Mouse (Mus musculus) spleen, adult 2 months (tissue): Measurements from ENCODE around the gene Spag16. TPM values are rescaled to one million over a fixed set of nuclear protein-coding genes. Genes with fewer than 3 reads are reported as not detected.
"Not testable (repeated sequence)": the region's sequence is repeated elsewhere in the genome, so short reads cannot be mapped to it uniquely, and the experiment has no call there.

Source experiments
- DNase-seq, 2 experiments: peaks; one replicate each; pipeline versions ENCODE4 v3.0.0 to v3.0.0-alpha.2; 2012 to 2021; ENCODE audit warnings: low spot score in 2 of 2, low read depth in 1 of 2
- H3K27ac ChIP-seq: fragments of 200-500 bp; 2 replicates; pipeline ENCODE4 v1.5.1; 2012; ENCODE audit warnings: low read length, inconsistent platforms; ENCODE audit not compliant: insufficient read depth
- H3K27me3 ChIP-seq: fragments of 200-500 bp; 2 replicates; pipeline ENCODE4 v1.6.1; 2012; ENCODE audit warnings: mild to moderate bottlenecking, moderate library complexity, low read length, inconsistent platforms; ENCODE audit not compliant: control insufficient read depth, insufficient read depth
- H3K36me3 ChIP-seq: fragments of 200-500 bp; 2 replicates; pipeline ENCODE4 v1.6.1; 2012; ENCODE audit warnings: mild to moderate bottlenecking, low read length, inconsistent platforms; ENCODE audit not compliant: control insufficient read depth, insufficient read depth
- H3K4me1 ChIP-seq: fragments of 200-500 bp; 2 replicates; pipeline ENCODE4 v1.6.1; 2011; ENCODE audit warnings: inconsistent platforms; ENCODE audit not compliant: control insufficient read depth, insufficient read depth, insufficient read length
- H3K4me3 ChIP-seq: fragments of 200-500 bp; 2 replicates; pipeline ENCODE4 v1.5.1; 2011; ENCODE audit warnings: mild to moderate bottlenecking, inconsistent platforms; ENCODE audit not compliant: insufficient read depth, insufficient read length; ENCODE audit errors: extremely low read depth
- CTCF ChIP-seq: fragments of 200-500 bp; IDR thresholded peaks from 2 replicates; pipeline ENCODE4 v1.5.1; 2011; ENCODE audit warnings: mild to moderate bottlenecking, inconsistent platforms; ENCODE audit not compliant: insufficient read depth, insufficient read length, insufficient replicate concordance; ENCODE audit errors: extremely low read depth
- POLR2A ChIP-seq: fragments of 200-500 bp; IDR thresholded peaks from 2 replicates; pipeline ENCODE4 v1.6.1; 2011; ENCODE audit warnings: low read depth, low read length, inconsistent platforms
- WGBS: fragments of 180-500 bp; shearing (Covaris S2); methylation state at CpG from one replicate; pipeline ENCODE4 v1.1.7; 2018; 5-methylcytosine and 5-hydroxymethylcytosine counted together
- polyA plus RNA-seq: library from polyadenylated mRNA; depleted of rRNA; stranded (reverse); fragments of >200 nt; gene quantifications from 2 replicates; pipeline ENCODE4 v1.2.3, GENCODE M21; 2012

Gene Spag16
- polyA plus RNA-seq, 1 experiment, result not detected

DNA sequence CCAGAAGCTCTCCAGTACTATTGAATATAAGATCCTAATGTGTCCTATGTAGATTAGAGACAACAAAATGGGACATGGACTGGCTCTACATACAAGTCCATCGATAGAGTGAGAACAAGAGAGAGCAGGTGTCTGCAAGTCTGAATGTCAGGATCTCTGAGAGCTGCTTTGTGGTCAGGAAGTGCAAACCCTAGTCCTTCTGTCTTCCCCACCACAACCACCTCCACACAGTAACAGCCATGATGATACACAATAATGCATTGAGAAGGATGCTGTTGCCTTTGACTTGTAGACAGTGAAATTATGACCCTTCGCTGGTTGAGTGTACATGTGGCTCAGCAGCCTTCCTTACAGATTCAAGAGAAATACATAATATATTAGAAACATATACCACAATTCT, 16.6 kb upstream of the Spag16 start:
- no peaks in the 10 kb centered on the region for H3K36me3 ChIP-seq
- no peak overlapping the region for H3K4me3 ChIP-seq
- 36% methylated on average over 2 of the region's 2 CpGs for WGBS
- no peaks in the 10 kb centered on the region for H3K4me1 ChIP-seq
- no peak overlapping the region for H3K27ac ChIP-seq
- DNase-seq, result no peak
- no peaks in the 10 kb centered on the region for H3K27me3 ChIP-seq
- TF ChIP-seq CTCF, result no peak

GRCm38 (mm10) chr1:69825635-69826034, 1.1 kb upstream of the Spag16 start:
- H3K4me3 ChIP-seq, H3K27me3 ChIP-seq, H3K4me1 ChIP-seq, DNase-seq, H3K27ac ChIP-seq, H3K36me3 ChIP-seq: not testable (repeated sequence)
- 75% methylated on average over 5 of the region's 5 CpGs for WGBS

DNA sequence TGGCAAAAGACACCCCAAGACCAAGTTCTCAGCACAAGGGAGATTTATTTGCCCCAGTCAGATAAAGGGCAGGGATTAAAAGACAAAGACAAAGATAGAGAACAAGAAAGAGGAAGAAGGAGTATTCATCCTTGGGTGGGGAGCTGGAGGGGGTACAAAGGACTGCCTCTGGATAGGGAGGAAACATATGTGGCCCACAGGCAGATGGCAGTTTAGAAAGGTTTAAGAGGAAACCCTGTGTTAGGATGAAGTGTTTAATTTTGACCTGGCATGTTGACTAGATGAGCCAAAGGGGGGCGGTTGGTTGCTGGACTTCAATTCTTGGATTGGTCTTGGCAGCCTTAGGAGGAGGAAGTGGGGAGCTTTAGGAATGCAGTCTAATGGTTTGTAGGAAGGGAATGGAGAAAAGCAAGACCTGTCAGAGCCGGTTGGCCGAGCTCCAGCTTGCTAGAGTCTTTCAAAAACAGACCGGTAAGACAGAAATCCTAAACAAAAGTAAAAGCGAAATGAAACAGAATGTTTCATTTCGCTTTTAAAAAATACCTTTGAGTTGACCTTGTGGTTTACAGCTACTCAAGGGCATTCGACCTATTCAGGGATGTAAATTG, 2.2 kb downstream of the Spag16 start:
- Histone ChIP-seq H3K4me3 (no peak overlapping the region), H3K27me3 (no peaks in the 10 kb centered on the region), H3K36me3 (no peaks in the 10 kb centered on the region), H3K27ac (no peak overlapping the region), H3K4me1 (no peaks in the 10 kb centered on the region; the same call in 1 of the 2 replicates)
- 75% methylated on average over 7 of the region's 7 CpGs for WGBS
- TF ChIP-seq POLR2A, result no peak
- DNase-seq, result no peak

DNA sequence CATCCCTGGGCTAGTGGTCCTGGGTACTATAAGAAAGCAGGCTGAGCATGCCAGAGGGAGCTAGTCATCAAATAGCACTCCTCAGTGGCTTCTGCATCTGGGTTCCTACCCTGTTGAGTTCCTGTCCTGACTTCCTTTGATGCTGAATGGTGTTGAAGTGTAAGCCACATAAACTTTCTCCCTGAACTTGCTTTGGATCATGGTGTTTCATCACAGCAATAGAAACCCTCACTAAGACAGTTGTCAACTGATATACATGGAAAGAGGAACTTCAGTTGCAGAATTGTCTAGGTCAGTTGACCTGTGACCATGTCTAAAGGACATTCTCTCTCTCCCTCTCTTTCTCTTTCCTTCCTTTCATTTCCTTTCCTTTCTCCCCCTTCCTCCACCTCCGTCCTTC, 3.8 kb downstream of the Spag16 start:
- Histone ChIP-seq H3K27me3 (no peaks in the 10 kb centered on the region), H3K4me3 (no peak overlapping the region), H3K36me3 (no peaks in the 10 kb centered on the region), H3K27ac (no peak overlapping the region), H3K4me1 (no peaks in the 10 kb centered on the region; the same call in 1 of the 2 replicates)
- 64% methylated on average over 1 of the region's 1 CpGs for WGBS
- DNase-seq, result no peak
- no peak for TF ChIP-seq CTCF
- TF ChIP-seq POLR2A, result no peak

- Histone ChIP-seq H3K4me3 (no peak overlapping the region), H3K4me1 (no peaks in the 10 kb centered on the region; the same call in 1 of the 2 replicates), H3K27me3 (no peaks in the 10 kb centered on the region), H3K27ac (no peak overlapping the region), H3K36me3 (no peaks in the 10 kb centered on the region)
- TF ChIP-seq POLR2A (no peak), CTCF (no peak)
- 51% methylated on average over 2 of the region's 2 CpGs for WGBS
- no peak for DNase-seq
Measured at GRCm38 (mm10) chr1:69831002-69831401, 4.2 kb downstream of the Spag16 start.

- WGBS, result 78% methylated on average over 4 of the region's 4 CpGs
- DNase-seq, result not testable (repeated sequence)
Measured at GRCm38 (mm10) chr1:69833476-69833875, 6.7 kb downstream of the Spag16 start.

GRCm38 (mm10) chr1:69853436-69853835, 26.7 kb downstream of the Spag16 start:
- WGBS, result 82% methylated on average over 7 of the region's 7 CpGs
- DNase-seq, result no peak
- Histone ChIP-seq H3K4me3 (no peak overlapping the region), H3K27ac (no peak overlapping the region), H3K27me3 (no peaks in the 10 kb centered on the region), H3K36me3 (no peaks in the 10 kb centered on the region), H3K4me1 (no peaks in the 10 kb centered on the region)
- TF ChIP-seq POLR2A (no peak), CTCF (no peak)

More at GRCm38 (mm10) chr1:69833476-69833875, 6.7 kb downstream of the Spag16 start:
- not testable (repeated sequence) for H3K4me3 ChIP-seq, H3K27me3 ChIP-seq, H3K36me3 ChIP-seq, H3K4me1 ChIP-seq, H3K27ac ChIP-seq

DNA sequence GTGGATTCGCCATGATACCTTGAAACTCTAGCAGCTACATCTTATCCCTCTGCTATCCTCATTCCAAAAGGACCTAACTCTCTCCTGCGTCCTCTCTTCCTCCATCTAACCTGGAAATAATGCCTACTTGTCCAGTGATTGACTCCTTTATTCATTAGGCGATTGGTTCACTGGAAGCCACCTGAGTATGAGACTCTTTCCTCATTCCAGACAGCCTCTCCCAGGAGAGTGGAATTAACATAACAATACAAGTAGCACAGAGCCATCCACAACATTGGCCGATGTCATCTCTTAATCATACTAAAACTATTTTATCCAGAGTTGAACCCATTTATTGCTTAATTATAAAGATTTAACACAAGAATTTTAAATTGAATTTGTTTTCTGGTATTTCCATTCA, 41.0 kb downstream of the Spag16 start:
- Histone ChIP-seq H3K27ac (no peak overlapping the region), H3K4me1 (no peaks in the 10 kb centered on the region), H3K36me3 (no peaks in the 10 kb centered on the region), H3K27me3 (no peaks in the 10 kb centered on the region), H3K4me3 (no peak overlapping the region)
- no peak for DNase-seq
- 85% methylated on average over 4 of the region's 4 CpGs for WGBS
- TF ChIP-seq CTCF (no peak), POLR2A (no peak)
